Mouse (Mus musculus) neural tube, embryonic 14.5 days (tissue): ENCODE data around the gene Rubcnl. TPM values are rescaled to one million over a fixed set of nuclear protein-coding genes. Genes with fewer than 3 reads are reported as not detected.

Experiments used
- ATAC-seq: fragments of 200-750 bp; cut with Nextera tagmentation; 2 replicates; pipeline ENCODE4 v1.8.0; 2017; ENCODE audit warnings: low read depth, mild to moderate bottlenecking, moderate TSS enrichment, moderate library complexity
- H3K27ac ChIP-seq: fragments of 300-500 bp; sonication (generic); 2 replicates; pipeline ENCODE4 v1.5.1; 2014; ENCODE audit warnings: low read depth, mild to moderate bottlenecking, control low read depth, low read length, moderate library complexity, mixed read lengths
- H3K27me3 ChIP-seq: fragments of 300-500 bp; sonication (generic); 2 replicates; pipeline ENCODE4 v1.6.1; 2014; ENCODE audit warnings: low read length; ENCODE audit not compliant: control insufficient read depth, insufficient read depth
- H3K36me3 ChIP-seq: fragments of 300-500 bp; sonication (generic); 2 replicates; pipeline ENCODE4 v1.6.1; 2014; ENCODE audit warnings: low read length, mixed read lengths; ENCODE audit not compliant: control insufficient read depth, insufficient read depth
- H3K4me1 ChIP-seq: fragments of 300-500 bp; sonication (generic); 2 replicates; pipeline ENCODE4 v1.6.1; 2014; ENCODE audit warnings: low read length; ENCODE audit not compliant: control insufficient read depth, insufficient read depth
- H3K4me2 ChIP-seq: fragments of 300-500 bp; sonication (generic); 2 replicates; pipeline ENCODE4 v1.6.1; 2014; ENCODE audit warnings: mild to moderate bottlenecking, low read depth, low read length, control low read depth
- H3K4me3 ChIP-seq: fragments of 300-500 bp; sonication (generic); 2 replicates; pipeline ENCODE4 v1.5.1; 2014; ENCODE audit warnings: low read depth, low read length, control low read depth, mixed read lengths
- H3K9ac ChIP-seq: fragments of 300-500 bp; sonication (generic); replicated peaks from 2 replicates; pipeline ENCODE4 v1.6.1; 2014; ENCODE audit warnings: low read depth, mild to moderate bottlenecking, control low read depth, low read length, mixed read lengths
- H3K9me3 ChIP-seq: fragments of 300-500 bp; sonication (generic); 2 replicates; pipeline ENCODE4 v1.6.1; 2016; ENCODE audit warnings: low read length; ENCODE audit not compliant: control insufficient read depth
- WGBS: fragments of 180-500 bp; shearing (Covaris S2); extraction: QIAGEN DNeasy Blood & Tissue Kit; methylation state at CpG from one replicate; pipeline ENCODE4 v1.1.7; 2014; 5-methylcytosine and 5-hydroxymethylcytosine counted together
- polyA plus RNA-seq: library from polyadenylated mRNA; unstranded; fragments of >200 nt; fragmentation: Nextera tagmentation; extraction: Ambion mirVana; gene quantifications from 2 replicates; pipeline ENCODE4 v1.2.1, GENCODE M21; 2014

Gene Rubcnl
- polyA plus RNA-seq, 1 experiment from 2014 or later, result 0.15 TPM

DNA sequence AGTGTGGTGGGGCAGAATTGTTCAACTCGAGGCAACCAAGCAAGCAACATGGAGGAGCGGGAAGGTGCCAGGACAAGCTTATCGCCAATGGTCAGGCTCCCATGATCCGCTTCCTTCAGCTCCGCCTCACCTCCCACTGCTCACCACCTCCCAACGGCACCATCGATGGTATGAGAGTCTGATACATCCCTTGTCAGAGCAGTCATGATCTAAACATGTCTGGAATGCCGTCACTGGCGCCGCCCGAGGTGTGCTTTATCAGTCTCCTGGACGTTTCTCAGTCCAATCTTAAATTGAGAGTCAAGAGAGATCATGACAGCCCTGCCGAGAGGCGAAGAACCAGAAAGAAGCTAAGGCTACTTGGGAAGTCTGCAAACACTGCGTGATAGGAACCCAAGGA, 55.3 kb downstream of the Rubcnl start:
- Histone ChIP-seq H3K9me3 (no peaks in the 10 kb centered on the region), H3K9ac (no peak overlapping the region), H3K27me3 (no peaks in the 10 kb centered on the region), H3K27ac (no peak overlapping the region), H3K36me3 (no peaks in the 10 kb centered on the region), H3K4me3 (no peak overlapping the region), H3K4me2 (no peak overlapping the region), H3K4me1 (no peaks in the 10 kb centered on the region)
- 92% methylated on average over 15 of the region's 15 CpGs for WGBS
- ATAC-seq, result no peak

GRCm38 (mm10) chr14:75075299-75076180, 59.7 kb downstream of the Rubcnl start:
- ATAC-seq, result no peak
- Histone ChIP-seq H3K27ac (no peak overlapping the region), H3K27me3 (no peaks in the 10 kb centered on the region), H3K4me1 (no peaks in the 10 kb centered on the region), H3K9me3 (no peaks in the 10 kb centered on the region), H3K36me3 (no peaks in the 10 kb centered on the region), H3K4me3 (no peak overlapping the region), H3K9ac (no peak overlapping the region), H3K4me2 (no peak overlapping the region)
- 76% methylated on average over 10 of the region's 10 CpGs for WGBS

- H3K4me3 ChIP-seq, result no peak overlapping the region
- WGBS, result 74% methylated on average over 6 of the region's 6 CpGs
- no peaks in the 10 kb centered on the region for H3K27me3 ChIP-seq
- H3K4me2 ChIP-seq, result no peak overlapping the region
- no peak overlapping the region for H3K9ac ChIP-seq
- H3K36me3 ChIP-seq, result no peaks in the 10 kb centered on the region
- no peaks in the 10 kb centered on the region for H3K4me1 ChIP-seq
- no peaks in the 10 kb centered on the region for H3K9me3 ChIP-seq
- no peak for ATAC-seq
- H3K27ac ChIP-seq, result no peak overlapping the region
Observed at GRCm38 (mm10) chr14:75077946-75078345, 62.1 kb downstream of the Rubcnl start.

Other genes starting within 250 kb of the Rubcnl start
- gene Lrch1, start 68.2 kb upstream of the Rubcnl start, polyA plus RNA-seq, result 14.8 and 21.7 TPM in 2 replicates
- gene Lrrc63, start 114.9 kb downstream of the Rubcnl start, polyA plus RNA-seq, result not detected in 2 replicates
- gene Lcp1, start 115.1 kb downstream of the Rubcnl start, polyA plus RNA-seq, result 8.3 and 18.9 TPM in 2 replicates
- 0.25 TPM in 1 of 2 replicates, not detected in the other for gene Cpb2, start 226.3 kb downstream of the Rubcnl start, polyA plus RNA-seq